Mouse (Mus musculus) forebrain, embryonic 14.5 days (tissue): ENCODE results near the gene Phf3. TPM values are rescaled to one million over a fixed set of nuclear protein-coding genes. Genes with fewer than 3 reads are reported as not detected.
"Not testable (repeated sequence)": the region's sequence is repeated elsewhere in the genome, so short reads cannot be mapped to it uniquely, and the experiment has no call there.

Experiments
- ATAC-seq: fragments of 200-750 bp; cut with Nextera tagmentation; 2 replicates; pipeline ENCODE4 v1.8.0; 2017; ENCODE audit warnings: mild to moderate bottlenecking, moderate library complexity
- DNase-seq: peaks from one replicate; pipeline ENCODE4 v3.0.0-alpha.2; 2015; ENCODE audit warnings: low spot score
- H3K27ac ChIP-seq: fragments of 300-500 bp; sonication (generic); 2 replicates; pipeline ENCODE4 v1.5.1; 2014; ENCODE audit warnings: low read depth, mild to moderate bottlenecking, control low read depth, low read length, moderate library complexity
- H3K27me3 ChIP-seq: fragments of 300-500 bp; sonication (generic); replicated peaks from 2 replicates; pipeline ENCODE4 v1.6.1; 2014; ENCODE audit warnings: low read length, control low read depth, mixed read lengths; ENCODE audit not compliant: control insufficient read depth, insufficient read depth
- H3K36me3 ChIP-seq: fragments of 300-500 bp; sonication (generic); 2 replicates; pipeline ENCODE4 v1.6.1; 2014; ENCODE audit warnings: low read length, control low read depth; ENCODE audit not compliant: control insufficient read depth, insufficient read depth
- H3K4me1 ChIP-seq: fragments of 300-500 bp; sonication (generic); 2 replicates; pipeline ENCODE4 v1.6.1; 2014; ENCODE audit warnings: antibody characterized with exemption, low read length, control low read depth; ENCODE audit not compliant: control insufficient read depth, insufficient read depth
- H3K4me2 ChIP-seq: fragments of 300-500 bp; sonication (generic); 2 replicates; pipeline ENCODE4 v1.6.1; 2014; ENCODE audit warnings: mild to moderate bottlenecking, control low read depth, low read length
- H3K4me3 ChIP-seq: fragments of 300-500 bp; sonication (generic); 2 replicates; pipeline ENCODE4 v1.5.1; 2014; ENCODE audit warnings: low read depth, low read length, control low read depth
- H3K9ac ChIP-seq: fragments of 300-500 bp; sonication (generic); 2 replicates; pipeline ENCODE4 v1.6.1; 2014; ENCODE audit warnings: mild to moderate bottlenecking, low read length, control low read depth, moderate library complexity
- H3K9me3 ChIP-seq: fragments of 300-500 bp; sonication (generic); replicated peaks from 2 replicates; pipeline ENCODE4 v1.6.1; 2016; ENCODE audit warnings: low read length, control low read depth, mixed read lengths; ENCODE audit not compliant: control insufficient read depth
- WGBS: fragments of 180-500 bp; shearing (Covaris S2); extraction: QIAGEN DNeasy Blood & Tissue Kit; methylation state at CpG from one replicate; pipeline ENCODE4 v1.1.7; 2014; 5-methylcytosine and 5-hydroxymethylcytosine counted together
- polyA plus RNA-seq: library from polyadenylated mRNA; unstranded; fragments of >200 nt; fragmentation: Nextera tagmentation; extraction: Ambion mirVana; gene quantifications from 2 replicates; pipeline ENCODE4 v1.2.1, GENCODE M21; 2014

Phf3 gene
- 48.6 and 62.4 TPM in 2 replicates for polyA plus RNA-seq

DNA sequence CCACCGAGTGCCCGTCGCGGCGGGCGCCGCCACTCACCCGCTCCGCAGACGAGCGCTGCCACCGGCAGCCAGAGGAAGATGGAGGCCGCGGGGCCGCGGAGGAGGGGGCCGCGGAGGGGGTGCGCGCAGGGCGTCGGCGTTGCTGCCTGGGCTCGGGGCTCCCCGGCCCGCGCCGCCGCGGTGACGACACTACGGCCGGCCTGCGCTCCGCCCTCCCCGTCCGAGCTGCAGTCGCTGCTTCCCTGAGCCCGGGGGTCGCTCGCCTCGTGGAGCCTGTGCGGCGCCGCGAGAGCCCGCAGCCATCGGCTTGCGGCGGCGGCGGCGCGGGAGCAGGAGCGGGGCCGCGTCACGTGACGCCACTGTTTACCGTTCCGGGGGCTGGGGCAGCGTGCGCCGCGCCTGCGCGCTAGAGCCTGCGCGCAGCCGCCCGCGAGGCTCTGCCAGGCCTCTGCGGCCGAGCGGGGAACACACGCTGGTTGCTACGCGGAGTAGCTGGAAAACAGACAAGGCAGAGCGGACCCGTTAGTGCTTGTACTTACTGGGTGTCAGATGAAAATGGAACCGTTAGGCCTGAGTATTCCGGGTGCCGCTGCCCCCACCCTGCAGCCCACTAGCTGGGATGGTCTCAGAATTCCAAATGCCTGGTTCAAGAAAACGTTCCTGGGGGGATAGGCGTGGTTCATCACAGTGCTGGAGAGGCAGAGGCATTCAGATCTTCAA is at the start of gene Phf3:
Phf3 (minus strand) TSS at position 381 of the 720 bp plus-strand sequence.
- WGBS, result under 1% methylated on average over 67 of the region's 85 CpGs
- Histone ChIP-seq H3K36me3 (no peaks in the 10 kb centered on the region), H3K27me3 (no peaks in the 10 kb centered on the region), H3K4me2 (peak within 1 kb of the TSS; percentile 66), H3K9ac (peak within 1 kb of the TSS; percentile 93), H3K4me3 (peak within 1 kb of the TSS; percentile 91), H3K27ac (peak within 1 kb of the TSS; percentile 99), H3K9me3 (no peaks in the 10 kb centered on the region), H3K4me1 (peaks cover 6% of the 10 kb centered on the region)
- DNase-seq, result peak; percentile 97
- peak; percentile 95 for ATAC-seq

DNA sequence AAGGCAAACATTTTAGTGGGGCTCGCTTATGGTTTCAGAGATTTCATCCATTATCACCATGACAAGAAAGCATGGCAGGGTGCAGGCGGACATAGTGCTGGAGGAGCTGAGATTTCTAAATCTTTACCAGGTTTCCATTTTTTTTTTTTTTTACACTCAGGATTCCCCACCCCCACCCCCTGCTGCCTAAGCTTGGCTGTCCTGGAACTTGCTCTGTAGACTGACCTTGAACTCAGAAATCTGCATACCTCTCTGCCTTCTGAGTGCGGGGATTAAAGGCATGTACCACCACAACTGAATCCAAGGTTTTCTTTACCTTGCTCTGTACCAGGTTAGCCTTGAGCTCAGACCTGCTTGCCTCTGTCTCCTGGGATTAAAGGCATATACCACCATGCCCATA is 48.5 kb upstream of the Phf3 start:
- Histone ChIP-seq H3K4me2 (no peak overlapping the region), H3K9ac (no peak overlapping the region), H3K9me3 (peaks cover 11% of the 10 kb centered on the region; the same call in 1 of the 2 replicates), H3K27me3 (no peaks in the 10 kb centered on the region), H3K4me1 (no peaks in the 10 kb centered on the region), H3K27ac (no peak overlapping the region), H3K4me3 (no peak overlapping the region), H3K36me3 (no peaks in the 10 kb centered on the region)
- no peak for DNase-seq
- no peak for ATAC-seq
- 81% methylated on average over 3 of the region's 3 CpGs for WGBS

DNA sequence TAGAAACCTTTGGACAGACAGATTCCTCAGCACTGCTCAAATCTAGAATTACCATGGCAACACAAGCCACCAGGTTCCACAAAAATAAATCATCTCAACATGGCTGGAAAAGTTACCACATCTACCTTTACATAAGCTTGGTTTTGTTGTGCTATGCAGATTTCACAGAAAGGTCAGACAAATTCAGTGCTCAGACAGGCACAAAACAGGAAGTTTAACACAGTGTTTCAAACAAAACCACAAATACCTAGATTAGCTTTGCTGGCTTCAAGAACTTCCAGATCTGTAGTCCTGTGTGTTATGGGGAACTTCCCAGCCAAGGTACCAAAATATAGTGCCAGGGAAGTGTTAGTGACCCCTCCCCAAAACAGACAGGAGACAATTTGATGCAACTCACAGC is 47.5 kb upstream of the Phf3 start:
- Histone ChIP-seq H3K9ac (no peak overlapping the region), H3K9me3 (peaks cover 11% of the 10 kb centered on the region; the same call in 1 of the 2 replicates), H3K4me1 (no peaks in the 10 kb centered on the region), H3K4me2 (no peak overlapping the region), H3K36me3 (no peaks in the 10 kb centered on the region), H3K27me3 (no peaks in the 10 kb centered on the region), H3K4me3 (no peak overlapping the region), H3K27ac (no peak overlapping the region)
- no peak for ATAC-seq
- DNase-seq, result no peak

DNA sequence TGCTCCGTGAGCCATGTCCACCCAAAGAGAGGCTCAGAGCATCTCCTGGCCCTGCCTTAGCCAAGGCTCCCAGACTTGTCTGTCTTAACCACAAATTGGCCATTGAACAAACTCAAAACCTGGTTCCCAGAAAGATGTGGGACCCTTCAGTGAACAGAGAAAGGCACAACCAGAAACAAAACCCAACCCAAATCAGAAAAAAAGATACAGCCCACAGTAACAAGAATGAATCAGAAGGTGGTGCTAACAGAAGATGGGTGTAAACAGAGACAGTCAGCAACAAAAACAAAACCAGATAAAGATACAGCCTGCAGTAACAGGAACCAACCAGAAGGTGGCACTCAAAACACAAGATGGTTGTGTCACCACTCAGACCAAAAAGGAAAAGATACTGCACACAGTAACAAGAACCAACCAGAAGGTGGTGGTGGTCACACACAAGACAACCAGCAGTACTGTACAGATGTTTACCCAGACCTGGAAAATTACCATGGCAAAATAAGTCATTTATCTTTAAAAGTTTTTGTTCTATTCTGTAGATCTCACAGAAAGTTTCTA is 47.0 kb upstream of the Phf3 start:
- H3K9ac ChIP-seq, result no peak overlapping the region
- WGBS, result 100% methylated on average over 1 of the region's 1 CpGs

DNA sequence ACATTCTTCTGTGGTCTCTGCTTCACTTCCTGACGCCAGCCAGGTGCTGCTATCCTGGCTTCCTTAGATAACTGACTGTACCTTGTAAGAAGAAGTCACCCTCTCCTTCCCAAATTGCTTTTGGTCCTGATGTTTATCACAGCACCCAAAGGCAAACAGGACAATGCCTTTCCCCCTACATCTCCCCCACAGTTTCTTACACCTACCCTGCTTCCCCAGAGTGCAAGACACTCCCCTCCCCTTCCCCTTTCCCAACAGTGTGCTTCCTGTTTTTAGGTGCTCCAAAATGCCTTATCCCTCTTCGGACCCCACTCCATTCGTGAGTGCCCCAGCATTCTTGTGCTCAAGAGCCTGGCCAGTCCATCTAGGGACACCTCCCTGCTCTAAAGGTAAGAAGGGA is 36.5 kb upstream of the Phf3 start:
- WGBS, result 76% methylated on average over 3 of the region's 3 CpGs
- H3K4me2 ChIP-seq, result no peak overlapping the region

More for the DNA sequence above, 47.0 kb upstream of the Phf3 start:
- Histone ChIP-seq H3K4me1 (no peaks in the 10 kb centered on the region), H3K4me3 (no peak overlapping the region), H3K9me3 (peaks cover 11% of the 10 kb centered on the region; the same call in 1 of the 2 replicates), H3K27me3 (no peaks in the 10 kb centered on the region), H3K36me3 (no peaks in the 10 kb centered on the region), H3K4me2 (no peak overlapping the region), H3K27ac (no peak overlapping the region)
- ATAC-seq (no peak), DNase-seq (no peak)

DNA sequence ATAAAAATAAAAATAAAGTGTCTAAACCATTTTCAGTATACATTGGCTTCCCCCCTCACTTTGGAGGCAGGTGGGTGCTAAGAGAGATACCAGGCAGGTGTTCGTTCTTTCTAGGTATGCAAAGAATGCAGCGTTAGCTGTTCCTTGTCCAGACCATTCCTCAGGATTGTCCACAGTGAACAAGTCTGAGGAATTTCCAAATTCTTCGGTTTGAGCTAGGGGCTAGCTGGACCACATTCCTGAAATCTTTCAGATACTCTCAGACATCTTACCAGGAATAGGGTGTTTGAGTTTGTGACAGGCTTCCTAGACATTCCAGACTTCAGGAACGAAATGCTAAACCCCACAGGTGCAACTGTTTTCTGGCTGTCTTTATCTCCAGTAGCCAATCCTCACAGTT is 35.1 kb upstream of the Phf3 start:
- H3K27me3 ChIP-seq, result no peaks in the 10 kb centered on the region

More for the DNA sequence above, 36.5 kb upstream of the Phf3 start:
- ATAC-seq, result no peak
- no peak overlapping the region for H3K4me3 ChIP-seq
- H3K4me1 ChIP-seq, result no peaks in the 10 kb centered on the region
- H3K36me3 ChIP-seq, result no peaks in the 10 kb centered on the region
- H3K27ac ChIP-seq, result no peak overlapping the region
- DNase-seq, result no peak
- no peaks in the 10 kb centered on the region for H3K9me3 ChIP-seq
- no peak overlapping the region for H3K9ac ChIP-seq
- no peaks in the 10 kb centered on the region for H3K27me3 ChIP-seq

DNA sequence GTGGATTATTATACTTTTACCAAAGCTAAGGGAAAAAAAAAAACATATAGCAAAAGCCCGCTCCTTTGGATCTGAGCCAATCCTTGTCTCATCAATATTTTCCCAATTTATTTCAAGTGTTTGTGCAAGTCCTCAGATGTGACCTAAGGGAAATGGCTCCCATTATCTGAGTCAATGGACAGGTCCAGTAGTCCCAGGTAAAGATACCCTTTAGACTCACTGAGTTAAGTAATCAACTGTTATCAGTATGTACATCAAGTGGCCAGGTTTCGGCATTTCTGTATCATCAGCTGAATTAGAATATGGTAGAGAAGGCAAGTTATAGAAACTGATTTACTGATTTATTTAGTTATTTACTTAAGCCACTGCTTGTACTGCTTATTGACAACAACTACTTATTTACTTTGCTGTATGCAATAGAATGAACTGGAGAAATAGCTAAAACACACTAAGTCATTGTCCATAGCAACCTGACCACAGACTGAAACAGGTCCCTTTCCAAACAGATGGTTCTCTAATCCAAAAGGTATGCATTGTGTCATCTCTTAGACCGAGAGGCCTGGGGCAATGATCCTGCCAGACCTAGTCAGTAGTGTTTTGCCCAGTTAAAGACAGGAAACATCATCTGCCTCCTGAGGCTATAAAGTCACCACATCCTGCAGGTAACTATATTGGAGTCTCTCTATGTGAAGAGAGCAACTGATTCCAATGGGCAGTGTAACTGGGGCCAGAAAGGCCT is 29.9 kb upstream of the Phf3 start:
- Histone ChIP-seq H3K27ac (no peak overlapping the region), H3K4me2 (no peak overlapping the region), H3K4me1 (no peaks in the 10 kb centered on the region), H3K9me3 (no peaks in the 10 kb centered on the region), H3K27me3 (no peaks in the 10 kb centered on the region), H3K4me3 (no peak overlapping the region), H3K36me3 (no peaks in the 10 kb centered on the region), H3K9ac (no peak overlapping the region)
- ATAC-seq (no peak), DNase-seq (no peak)
- 91% methylated on average over 3 of the region's 3 CpGs for WGBS

More for the DNA sequence above, 35.1 kb upstream of the Phf3 start:
- 93% methylated on average over 4 of the region's 4 CpGs for WGBS
- Histone ChIP-seq H3K9ac (no peak overlapping the region), H3K4me3 (no peak overlapping the region), H3K4me1 (no peaks in the 10 kb centered on the region), H3K9me3 (no peaks in the 10 kb centered on the region), H3K36me3 (no peaks in the 10 kb centered on the region), H3K27ac (no peak overlapping the region), H3K4me2 (no peak overlapping the region)
- DNase-seq, result no peak
- ATAC-seq, result no peak

DNA sequence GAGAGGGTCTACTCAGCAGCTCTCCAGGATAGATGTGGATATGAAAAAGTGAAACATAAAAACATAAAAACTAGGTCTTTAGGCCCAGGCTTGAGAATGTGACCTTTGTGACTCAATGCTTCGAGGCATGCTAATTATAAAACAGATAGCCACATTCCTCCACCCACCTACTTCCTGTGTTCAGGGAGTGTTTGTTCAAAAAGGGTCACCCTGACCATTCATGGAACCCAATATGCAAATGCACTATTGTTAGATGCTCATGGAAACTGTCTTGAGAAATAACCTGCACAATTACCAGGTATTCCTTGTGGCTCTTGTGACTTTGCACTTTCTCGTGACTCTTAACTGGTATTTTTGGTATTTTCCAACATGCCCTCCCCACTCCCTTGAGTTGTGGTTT is 25.0 kb upstream of the Phf3 start:
- H3K9me3 ChIP-seq, result no peaks in the 10 kb centered on the region
- H3K36me3 ChIP-seq, result no peaks in the 10 kb centered on the region
- H3K27me3 ChIP-seq, result no peaks in the 10 kb centered on the region
- no peaks in the 10 kb centered on the region for H3K4me1 ChIP-seq
- no peak overlapping the region for H3K9ac ChIP-seq
- no peak overlapping the region for H3K4me2 ChIP-seq
- ATAC-seq, result no peak
- H3K4me3 ChIP-seq, result no peak overlapping the region
- H3K27ac ChIP-seq, result no peak overlapping the region
- 81% methylated on average over 2 of the region's 2 CpGs for WGBS
- no peak for DNase-seq

DNA sequence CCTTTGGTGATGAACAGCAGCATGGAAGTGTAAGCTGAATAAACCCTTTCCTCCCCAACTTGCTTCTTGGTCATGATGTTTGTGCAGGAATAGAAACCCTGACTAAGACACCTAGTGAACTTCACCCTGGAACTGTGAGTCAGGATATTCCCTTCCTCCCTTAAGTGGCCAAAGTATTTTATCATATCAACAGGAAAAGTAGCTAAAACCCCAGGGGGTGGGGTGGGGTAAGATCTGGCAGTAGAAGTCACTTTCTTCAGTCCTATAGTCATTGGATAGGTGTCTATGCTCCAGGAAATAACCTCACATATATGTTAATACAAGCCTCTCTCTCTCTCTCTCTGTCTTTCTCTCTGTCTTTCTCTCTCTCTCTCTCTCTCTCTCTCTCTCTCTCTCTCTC is 21.6 kb upstream of the Phf3 start:
- H3K4me2 ChIP-seq, H3K27me3 ChIP-seq, DNase-seq, ATAC-seq, H3K4me1 ChIP-seq, H3K4me3 ChIP-seq, H3K36me3 ChIP-seq, H3K27ac ChIP-seq, H3K9me3 ChIP-seq, H3K9ac ChIP-seq: not testable (repeated sequence)
